Mouse (Mus musculus) G1E (cell line): ENCODE measurements around the gene Btd.

ENCODE experiments used
- CTCF ChIP-seq: IDR thresholded peaks from 2 replicates; pipeline ENCODE4 v1.5.1; 2012; ENCODE audit warnings: low read depth, low read length, inconsistent platforms, mixed read lengths
- GATA1 ChIP-seq: IDR thresholded peaks from 2 replicates; pipeline ENCODE4 v1.6.1; 2012; ENCODE audit warnings: borderline replicate concordance, low read length, inconsistent platforms, mixed read lengths
- POLR2AphosphoS5 ChIP-seq: IDR thresholded peaks from 2 replicates; pipeline ENCODE4 v1.6.1; 2012; ENCODE audit warnings: low read depth, low read length, inconsistent platforms; ENCODE audit not compliant: insufficient replicate concordance
- TAL1 ChIP-seq: conservative IDR thresholded peaks from 2 replicates; pipeline ENCODE4 v1.6.1; 2012; ENCODE audit warnings: low read depth, low read length, inconsistent platforms, mixed read lengths

DNA sequence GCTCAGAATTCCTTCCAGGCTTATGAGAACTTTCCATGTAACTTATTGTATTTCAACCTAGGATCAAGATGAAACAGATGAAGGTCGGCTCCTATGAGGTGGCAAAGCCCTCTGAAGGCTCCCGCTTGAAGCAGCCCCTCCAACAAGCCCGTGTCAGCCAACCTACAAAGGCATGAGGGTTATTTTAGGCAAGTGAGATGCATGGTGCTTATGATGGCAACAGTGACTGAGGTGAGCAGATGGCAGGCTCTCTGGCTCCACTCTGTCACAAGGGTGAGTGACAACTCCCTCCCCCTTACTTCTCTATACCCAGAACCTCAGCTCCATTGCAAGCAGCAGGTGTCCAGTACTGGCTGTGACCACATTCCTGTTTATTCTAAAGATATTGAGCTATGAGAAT, 56.5 kb downstream of the Btd start:
- no peak for TF ChIP-seq CTCF
- TF ChIP-seq GATA1, result no peak
- TF ChIP-seq TAL1, result no peak
- no peak for TF ChIP-seq POLR2AphosphoS5
